Mouse (Mus musculus): Measurements from ENCODE around the gene Klhdc7a.

- no peak for TF ChIP-seq GATA1 (IDR thresholded peaks at IDR 0.05; ENCODE audit: borderline replicate concordance, low read length)
- no peak for TF ChIP-seq FLI1 (IDR thresholded peaks at IDR 0.05; ENCODE audit: low read length)
These were observed 43.1 kb upstream of the Klhdc7a start for GRCm38 (mm10) chr4:140010728-140011470.
